Mouse (Mus musculus) CH12.LX (cell line): ENCODE results near the gene Klhl29. TPM values are rescaled to one million over a fixed set of nuclear protein-coding genes. Genes with fewer than 3 reads are reported as not detected.

Experiments
- DNase-seq: peaks from one replicate; pipeline ENCODE4 v3.0.0-alpha.2; 2013; ENCODE audit errors: extremely low read depth
- H3K27ac ChIP-seq: 2 replicates; pipeline ENCODE4 v1.5.1; 2012; ENCODE audit warnings: low read depth, mild to moderate bottlenecking, control low read depth, moderate library complexity; ENCODE audit not compliant: insufficient read depth
- H3K27me3 ChIP-seq: replicated peaks from 2 replicates; pipeline ENCODE3; 2012; ENCODE audit warnings: inconsistent platforms
- H3K36me3 ChIP-seq, 2 experiments: replicated peaks in 1 of 2; 2 replicates each; pipeline versions ENCODE3 to v1.6.1; 2012; ENCODE audit warnings: inconsistent platforms in 1 of 2, low read length in 1 of 2, mild to moderate bottlenecking in 1 of 2, mixed read lengths in 1 of 2, moderate library complexity in 1 of 2; ENCODE audit not compliant: control insufficient read depth in 1 of 2, insufficient read depth in 1 of 2
- H3K4me1 ChIP-seq, 2 experiments: 2 replicates each; pipeline ENCODE4 v1.6.1; 2012; ENCODE audit warnings: inconsistent platforms in 1 of 2, moderate library complexity in 1 of 2; ENCODE audit not compliant: insufficient read depth in 2 of 2, control insufficient read depth in 1 of 2
- H3K4me2 ChIP-seq: 2 replicates; pipeline ENCODE4 v1.6.1; 2012; ENCODE audit warnings: low read depth, mild to moderate bottlenecking, control low read depth; ENCODE audit not compliant: poor library complexity, insufficient read depth, severe bottlenecking
- H3K4me3 ChIP-seq, 3 experiments: fragments of 150-350 bp in 1 of 3; sonication (generic) in 1 of 3; replicated peaks in 1 of 3; 2 replicates each; pipeline versions ENCODE3 to v1.5.1; 2011 to 2012; ENCODE audit warnings: low read depth in 2 of 3, low read length in 2 of 3, mild to moderate bottlenecking in 2 of 3, moderate library complexity in 2 of 3, control low read depth in 1 of 3, improper control_type of control experiment in 1 of 3, inconsistent platforms in 1 of 3, mixed read lengths in 1 of 3; ENCODE audit not compliant: poor library complexity in 1 of 3
- H3K79me2 ChIP-seq: replicated peaks from 2 replicates; pipeline ENCODE4 v1.6.1; 2012; ENCODE audit warnings: mild to moderate bottlenecking, moderate library complexity; ENCODE audit not compliant: control insufficient read depth, poor library complexity, insufficient read depth, severe bottlenecking; ENCODE audit errors: extremely low read depth
- H3K9ac ChIP-seq: 2 replicates; pipeline ENCODE4 v1.6.1; 2012; ENCODE audit warnings: low read depth, mild to moderate bottlenecking, control low read depth, moderate library complexity; ENCODE audit not compliant: insufficient read depth
- H3K9me3 ChIP-seq: replicated peaks from 2 replicates; pipeline ENCODE3; 2012; ENCODE audit warnings: low read length, inconsistent platforms, mixed read lengths
- BHLHE40 ChIP-seq: IDR thresholded peaks from 2 replicates; pipeline ENCODE4 v1.6.1; 2011; ENCODE audit warnings: mild to moderate bottlenecking, low read depth, low read length, improper control_type of control experiment
- CHD2 ChIP-seq: IDR thresholded peaks from 2 replicates; pipeline ENCODE4 v1.6.1; 2011; ENCODE audit warnings: low read length, improper control_type of control experiment
- CTCF ChIP-seq, 2 experiments: IDR thresholded peaks in 1 of 2; conservative IDR thresholded peaks in 1 of 2; 2 replicates each; pipeline ENCODE4 v1.5.1; 2011 to 2012; ENCODE audit warnings: low read depth in 2 of 2, low read length in 2 of 2, improper control_type of control experiment in 1 of 2, inconsistent platforms in 1 of 2, mild to moderate bottlenecking in 1 of 2, moderate library complexity in 1 of 2
- EP300 ChIP-seq: IDR thresholded peaks from 2 replicates; pipeline ENCODE4 v1.6.1; 2011; ENCODE audit warnings: low read length, improper control_type of control experiment
- ETS1 ChIP-seq: conservative IDR thresholded peaks from 2 replicates; pipeline ENCODE4 v1.6.1; 2012; ENCODE audit warnings: low read depth, mild to moderate bottlenecking, inconsistent platforms, low read length, improper control_type of control experiment, moderate library complexity
- HCFC1 ChIP-seq: IDR thresholded peaks from 2 replicates; pipeline ENCODE4 v1.6.1; 2012; ENCODE audit warnings: low read depth, mild to moderate bottlenecking, inconsistent platforms, low read length, improper control_type of control experiment
- IRF4 ChIP-seq: IDR thresholded peaks from 2 replicates; pipeline ENCODE4 v1.6.1; 2014; ENCODE audit warnings: low read depth, mild to moderate bottlenecking, inconsistent platforms, low read length, improper control_type of control experiment
- JUND ChIP-seq: conservative IDR thresholded peaks from 2 replicates; pipeline ENCODE4 v1.6.1; 2011; ENCODE audit warnings: low read depth, low read length, improper control_type of control experiment
- MAFK ChIP-seq: IDR thresholded peaks from 2 replicates; pipeline ENCODE4 v1.6.1; 2011; ENCODE audit warnings: low read length, improper control_type of control experiment; ENCODE audit not compliant: insufficient replicate concordance
- MAZ ChIP-seq: IDR thresholded peaks from 2 replicates; pipeline ENCODE4 v1.6.1; 2012; ENCODE audit warnings: low read depth, mild to moderate bottlenecking, inconsistent platforms, low read length, improper control_type of control experiment, moderate library complexity
- MEF2A ChIP-seq: IDR thresholded peaks from 2 replicates; pipeline ENCODE4 v1.6.1; 2014; ENCODE audit warnings: low read depth, mild to moderate bottlenecking, inconsistent platforms, low read length, improper control_type of control experiment, borderline replicate concordance
- MXI1 ChIP-seq: IDR thresholded peaks from 2 replicates; pipeline ENCODE4 v1.6.1; 2011; ENCODE audit warnings: mild to moderate bottlenecking, low read depth, low read length, improper control_type of control experiment
- NRF1 ChIP-seq: IDR thresholded peaks from 2 replicates; pipeline ENCODE4 v1.6.1; 2014; ENCODE audit warnings: low read depth, mild to moderate bottlenecking, inconsistent platforms, low read length, improper control_type of control experiment, moderate library complexity
- PAX5 ChIP-seq: IDR thresholded peaks from 2 replicates; pipeline ENCODE4 v1.6.1; 2012; ENCODE audit warnings: low read length, inconsistent platforms, mixed read lengths
- POLR2A ChIP-seq: IDR thresholded peaks from 2 replicates; pipeline ENCODE4 v1.6.1; 2011; ENCODE audit warnings: low read depth, mild to moderate bottlenecking, improper control_type of control experiment, low read length
- POLR2AphosphoS2 ChIP-seq: IDR thresholded peaks from 2 replicates; pipeline ENCODE4 v1.6.1; 2011; ENCODE audit warnings: low read depth, low read length, improper control_type of control experiment
- RCOR1 ChIP-seq: conservative IDR thresholded peaks from 2 replicates; pipeline ENCODE4 v1.6.1; 2012; ENCODE audit warnings: low read depth, mild to moderate bottlenecking, inconsistent platforms, low read length, improper control_type of control experiment
- SMC3 ChIP-seq: IDR thresholded peaks from 2 replicates; pipeline ENCODE4 v1.6.1; 2011; ENCODE audit warnings: low read depth, low read length, improper control_type of control experiment
- TBP ChIP-seq: conservative IDR thresholded peaks from 2 replicates; pipeline ENCODE4 v1.6.1; 2011; ENCODE audit warnings: low read depth, low read length, improper control_type of control experiment
- USF1 ChIP-seq: IDR thresholded peaks from 2 replicates; pipeline ENCODE4 v1.6.1; 2014; ENCODE audit warnings: low read depth, mild to moderate bottlenecking, inconsistent platforms, low read length, improper control_type of control experiment
- USF2 ChIP-seq: conservative IDR thresholded peaks from 2 replicates; pipeline ENCODE4 v1.6.1; 2011; ENCODE audit warnings: low read depth, low read length, improper control_type of control experiment
- ZC3H11A ChIP-seq: IDR thresholded peaks from 2 replicates; pipeline ENCODE4 v1.6.1; 2012; ENCODE audit warnings: low read depth, mild to moderate bottlenecking, inconsistent platforms, low read length, improper control_type of control experiment
- ZKSCAN1 ChIP-seq: IDR thresholded peaks from 2 replicates; pipeline ENCODE4 v1.6.1; 2012; ENCODE audit warnings: low read depth, inconsistent platforms, low read length, improper control_type of control experiment, borderline replicate concordance
- ZMIZ1 ChIP-seq: IDR thresholded peaks from 2 replicates; pipeline ENCODE4 v1.6.1; 2012; ENCODE audit warnings: low read depth, mild to moderate bottlenecking, inconsistent platforms, low read length, improper control_type of control experiment
- ZNF384 ChIP-seq: IDR thresholded peaks from 2 replicates; pipeline ENCODE4 v1.6.1; 2012; ENCODE audit warnings: low read depth, low read length, improper control_type of control experiment, inconsistent platforms
- dilution Hi-C: fragments of 300-500 bp; cut with MboI; formaldehyde crosslinking; loops from 2 replicates; pipeline ENCODE4 v1.14.3; 2020; ENCODE audit warnings: low sequenced_read_pairs; ENCODE audit not compliant: extremely low pct_unique_long_range_greater_than_20kb, extremely low pct_ligation_motif_present
- in situ Hi-C: fragments of 300-500 bp; cut with MboI; formaldehyde crosslinking; loops from 3 replicates; pipeline ENCODE4 v1.14.3; 2019; ENCODE audit warnings: low sequenced_read_pairs, low pct_ligation_motif_present, low pct_unique_long_range_greater_than_20kb, mixed read lengths
- polyA plus RNA-seq: library from polyadenylated mRNA; unstranded; fragments of >175 nt; gene quantifications from 2 replicates; pipeline ENCODE4 v1.2.1, GENCODE M21; 2012; ENCODE audit warnings: low read depth; ENCODE audit not compliant: insufficient read length
- total RNA-seq, 2 experiments: library from RNA; depleted of rRNA; stranded (reverse); fragments of 300-350 nt in 1 of 2; fragments of >200 nt in 1 of 2; gene quantifications; 2 replicates each; pipeline ENCODE4 v1.2.3; 2012 to 2014

The Klhl29 gene
- total and polyA plus RNA-seq, 3 experiments = 0.04 TPM; not detected in 2

DNA sequence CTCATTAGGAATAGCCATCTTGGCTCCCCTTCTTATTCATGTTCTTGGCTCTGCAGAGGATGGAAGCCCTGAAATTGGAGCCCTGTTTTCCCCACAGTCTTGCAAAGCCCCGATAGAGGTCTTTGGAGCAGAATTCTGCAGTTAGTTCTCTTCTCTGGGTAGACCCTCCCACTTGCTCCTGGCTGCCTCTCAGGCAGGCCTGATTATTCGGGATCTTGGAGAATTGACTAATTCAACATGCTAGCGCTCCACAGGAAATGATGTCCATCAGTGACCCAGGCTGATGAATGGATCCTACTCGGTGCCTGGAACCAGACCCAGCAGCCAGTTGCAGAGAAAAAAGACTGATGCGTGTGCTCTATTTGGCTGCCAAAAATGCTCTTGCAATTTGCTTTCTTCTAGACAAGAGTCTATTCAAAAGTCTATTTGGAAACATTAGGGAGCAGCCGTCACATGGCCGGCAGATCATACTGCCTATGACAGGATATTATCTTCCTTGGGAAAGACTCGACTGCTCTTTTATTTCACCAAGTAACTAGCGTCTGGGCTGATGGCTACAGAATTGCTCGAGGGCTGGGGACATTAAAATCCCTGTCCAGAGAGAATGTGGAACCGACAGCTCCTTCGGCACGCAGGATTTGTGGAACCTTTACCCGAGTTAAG, 155.4 kb downstream of the Klhl29 start:
- Histone ChIP-seq H3K27me3 (no peaks in the 10 kb centered on the region), H3K9ac (no peak overlapping the region), H3K79me2 (no peaks in the 10 kb centered on the region), H3K4me1 (peaks cover 0 to 23% of the 10 kb centered on the region in 2 experiments; a peak in 2 of 4 replicates), H3K36me3 (no peaks in the 10 kb centered on the region), H3K4me2 (no peak overlapping the region), H3K27ac (no peak overlapping the region), H3K9me3 (no peaks in the 10 kb centered on the region), H3K4me3 (no peak overlapping the region)
- in situ Hi-C loops (no loop called here), dilution Hi-C loops (no loop called here)
- TF ChIP-seq MEF2A = no peak
- no peak for TF ChIP-seq CTCF (conservative IDR thresholded peaks at IDR 0.05 in 1 of 2, IDR thresholded peaks at IDR 0.05 in 1 of 2; ENCODE audit: low read depth in 2 of 2, low read length in 2 of 2)
- no peak for TF ChIP-seq ZKSCAN1
- TF ChIP-seq TBP = no peak
- TF ChIP-seq CHD2 = no peak
- TF ChIP-seq JUND = no peak
- no peak for TF ChIP-seq ETS1
- TF ChIP-seq HCFC1 = no peak
- TF ChIP-seq POLR2AphosphoS2 = no peak
- TF ChIP-seq IRF4 = no peak
- no peak for TF ChIP-seq BHLHE40
- TF ChIP-seq NRF1 = no peak
- TF ChIP-seq ZC3H11A = no peak
- no peak for TF ChIP-seq POLR2A
- DNase-seq = no peak

DNA sequence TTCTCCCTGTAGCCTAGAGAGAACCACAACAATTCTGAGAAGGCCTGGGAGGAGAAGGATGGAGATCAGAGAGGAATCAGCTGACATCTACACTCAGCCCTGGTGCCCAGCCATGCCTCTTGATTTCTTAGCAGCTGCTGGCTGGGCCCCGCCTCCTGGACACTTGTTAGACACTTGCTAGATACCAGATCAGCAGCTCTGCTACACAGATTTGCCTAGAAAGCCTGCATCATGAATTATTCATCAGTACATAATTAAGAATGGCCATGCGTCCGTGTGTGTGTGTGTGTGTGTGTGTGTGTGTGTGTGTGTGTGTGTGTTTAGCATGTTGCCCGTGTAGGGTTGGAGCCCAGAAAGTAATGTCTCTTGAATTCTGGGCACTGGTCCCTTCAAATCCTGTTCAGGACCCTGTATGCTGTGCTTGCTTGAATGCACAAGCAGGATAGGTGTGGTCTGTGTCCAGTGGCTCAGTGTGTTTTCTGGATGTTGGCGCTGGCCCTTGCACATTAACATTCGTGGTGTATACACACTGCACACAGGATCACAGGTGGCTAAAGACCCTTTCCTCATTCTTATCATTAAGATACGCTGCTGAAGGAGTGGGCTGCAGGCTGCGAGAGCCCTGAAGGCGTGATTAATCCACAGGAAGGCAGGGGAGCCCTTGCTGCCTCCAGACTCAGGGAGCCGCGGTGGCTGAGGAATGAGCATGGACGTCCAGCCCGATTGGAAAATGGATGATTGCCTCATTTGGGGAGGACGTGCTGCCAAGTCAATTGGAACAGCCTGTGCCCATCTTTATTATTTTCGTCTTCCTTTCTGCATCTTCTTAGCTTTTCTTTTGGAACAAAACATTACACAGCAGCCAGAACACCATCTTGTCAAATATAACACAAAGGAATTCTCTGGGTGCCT, 159.4 kb downstream of the Klhl29 start:
- Histone ChIP-seq H3K27ac (no peak overlapping the region), H3K9ac (no peak overlapping the region), H3K4me3 (no peak overlapping the region), H3K27me3 (no peaks in the 10 kb centered on the region), H3K36me3 (no peaks in the 10 kb centered on the region), H3K4me2 (no peak overlapping the region), H3K4me1 (peaks cover 2 to 36% of the 10 kb centered on the region in 2 experiments; a peak in 3 of 4 replicates), H3K79me2 (no peaks in the 10 kb centered on the region), H3K9me3 (no peaks in the 10 kb centered on the region)
- dilution Hi-C loops = no loop called here
- in situ Hi-C loops = no loop called here
- no peak for TF ChIP-seq CTCF (conservative IDR thresholded peaks at IDR 0.05 in 1 of 2, IDR thresholded peaks at IDR 0.05 in 1 of 2; ENCODE audit: low read depth in 2 of 2, low read length in 2 of 2)
- no peak for TF ChIP-seq SMC3
- TF ChIP-seq NRF1 = no peak
- TF ChIP-seq ZNF384 = no peak
- no peak for TF ChIP-seq EP300
- TF ChIP-seq JUND = no peak
- no peak for TF ChIP-seq MAFK
- no peak for TF ChIP-seq MAZ
- TF ChIP-seq MXI1 = no peak
- no peak for TF ChIP-seq ZMIZ1
- no peak for TF ChIP-seq BHLHE40
- no peak for TF ChIP-seq USF2
- no peak for TF ChIP-seq PAX5
- no peak for TF ChIP-seq ZKSCAN1
- TF ChIP-seq ETS1 = no peak
- no peak for TF ChIP-seq MEF2A
- no peak for TF ChIP-seq POLR2A
- no peak for TF ChIP-seq RCOR1
- TF ChIP-seq USF1 = no peak
- TF ChIP-seq ZC3H11A = no peak
- TF ChIP-seq, all 38 proteins: peak for 0
- no peak for DNase-seq
